Mouse (Mus musculus) kidney, embryonic 16.5 days (tissue): ENCODE data around the gene 1700020A23Rik. TPM values are rescaled to one million over a fixed set of nuclear protein-coding genes. Genes with fewer than 3 reads are reported as not detected.

Experiments used
- ATAC-seq: fragments of 200-750 bp; cut with Nextera tagmentation; 2 replicates; pipeline ENCODE4 v1.8.0; 2017; ENCODE audit warnings: moderate TSS enrichment; ENCODE audit not compliant: low FRiP score, low TSS enrichment
- H3K27ac ChIP-seq: fragments of 300-500 bp; sonication (generic); 2 replicates; pipeline ENCODE4 v1.5.1; 2014; ENCODE audit warnings: low read length
- H3K27me3 ChIP-seq: fragments of 300-500 bp; sonication (generic); 2 replicates; pipeline ENCODE4 v1.6.1; 2014; ENCODE audit warnings: low read length, control low read depth, mixed read lengths; ENCODE audit not compliant: insufficient read depth
- H3K36me3 ChIP-seq: fragments of 300-500 bp; sonication (generic); 2 replicates; pipeline ENCODE4 v1.6.1; 2014; ENCODE audit warnings: low read length, control low read depth, mixed read lengths; ENCODE audit not compliant: insufficient read depth
- H3K4me1 ChIP-seq: fragments of 300-500 bp; sonication (generic); 2 replicates; pipeline ENCODE4 v1.6.1; 2014; ENCODE audit warnings: low read length, control low read depth, mixed read lengths; ENCODE audit not compliant: insufficient read depth
- H3K4me2 ChIP-seq: fragments of 300-500 bp; sonication (generic); replicated peaks from 2 replicates; pipeline ENCODE4 v1.6.1; 2014; ENCODE audit warnings: low read depth, low read length
- H3K4me3 ChIP-seq: fragments of 300-500 bp; sonication (generic); 2 replicates; pipeline ENCODE4 v1.5.1; 2014; ENCODE audit warnings: mild to moderate bottlenecking, low read length
- H3K9ac ChIP-seq: fragments of 300-500 bp; sonication (generic); replicated peaks from 2 replicates; pipeline ENCODE4 v1.6.1; 2014; ENCODE audit warnings: low read length
- H3K9me3 ChIP-seq: fragments of 300-500 bp; sonication (generic); 2 replicates; pipeline ENCODE4 v1.6.1; 2016; ENCODE audit warnings: low read length, control low read depth
- WGBS: fragments of 180-500 bp; shearing (Covaris S2); extraction: QIAGEN DNeasy Blood & Tissue Kit; methylation state at CpG from one replicate; pipeline ENCODE4 v1.1.7; 2014; 5-methylcytosine and 5-hydroxymethylcytosine counted together
- polyA plus RNA-seq: library from polyadenylated mRNA; unstranded; fragments of >200 nt; fragmentation: Nextera tagmentation; extraction: Ambion mirVana; gene quantifications from 2 replicates; pipeline ENCODE4 v1.2.1, GENCODE M21; 2015

1700020A23Rik gene
- polyA plus RNA-seq, 1 experiment from 2014 or later: not detected

- Histone ChIP-seq H3K27me3 (no peaks in the 10 kb centered on the region), H3K4me2 (no peak within 1 kb of the TSS), H3K36me3 (no peaks in the 10 kb centered on the region), H3K9me3 (no peaks in the 10 kb centered on the region), H3K27ac (no peak within 1 kb of the TSS), H3K9ac (no peak within 1 kb of the TSS), H3K4me3 (no peak within 1 kb of the TSS), H3K4me1 (0 out of 2 replicates have a peak, but pooled peaks cover 6% of the 10 kb centered on the region)
- no peak for ATAC-seq
- WGBS: 76% methylated on average over 2 of the region's 2 CpGs
Observed at GRCm38 (mm10) chr2:130406178-130406577, 1.1 kb downstream of the 1700020A23Rik start, which contains the start of gene Tmem239. Gene Tmem239, plus strand, starts transcription at chr2:130406478.

DNA sequence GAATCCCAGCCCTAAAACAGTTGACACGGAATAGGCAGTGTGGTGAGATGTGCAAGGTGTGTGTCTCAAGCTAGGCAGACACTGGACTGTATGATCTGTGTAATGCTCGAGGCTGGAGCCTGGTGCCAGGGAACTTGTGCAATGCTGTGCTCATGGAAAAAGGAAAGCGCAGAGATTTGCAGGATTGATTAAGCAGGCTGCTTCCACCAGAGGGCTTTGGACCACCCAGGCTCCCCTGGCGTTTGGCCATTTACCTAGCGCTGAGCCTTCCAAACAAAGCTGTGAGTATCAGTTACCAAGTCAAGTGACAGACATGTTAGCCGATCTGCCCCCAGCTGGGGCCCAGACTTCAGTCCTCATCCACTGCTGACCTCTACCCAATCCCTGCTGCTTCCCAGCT is 3.1 kb downstream of the 1700020A23Rik start:
- Histone ChIP-seq H3K9me3 (no peaks in the 10 kb centered on the region), H3K27ac (no peak overlapping the region), H3K27me3 (no peaks in the 10 kb centered on the region), H3K4me1 (0 out of 2 replicates have a peak, but pooled peaks cover 9% of the 10 kb centered on the region), H3K9ac (no peak overlapping the region), H3K36me3 (no peaks in the 10 kb centered on the region), H3K4me3 (no peak overlapping the region), H3K4me2 (no peak overlapping the region)
- 0 out of 2 replicates have a peak, but pooled peaks have one; percentile 57 for ATAC-seq
- WGBS: 7% methylated on average over 6 of the region's 6 CpGs

DNA sequence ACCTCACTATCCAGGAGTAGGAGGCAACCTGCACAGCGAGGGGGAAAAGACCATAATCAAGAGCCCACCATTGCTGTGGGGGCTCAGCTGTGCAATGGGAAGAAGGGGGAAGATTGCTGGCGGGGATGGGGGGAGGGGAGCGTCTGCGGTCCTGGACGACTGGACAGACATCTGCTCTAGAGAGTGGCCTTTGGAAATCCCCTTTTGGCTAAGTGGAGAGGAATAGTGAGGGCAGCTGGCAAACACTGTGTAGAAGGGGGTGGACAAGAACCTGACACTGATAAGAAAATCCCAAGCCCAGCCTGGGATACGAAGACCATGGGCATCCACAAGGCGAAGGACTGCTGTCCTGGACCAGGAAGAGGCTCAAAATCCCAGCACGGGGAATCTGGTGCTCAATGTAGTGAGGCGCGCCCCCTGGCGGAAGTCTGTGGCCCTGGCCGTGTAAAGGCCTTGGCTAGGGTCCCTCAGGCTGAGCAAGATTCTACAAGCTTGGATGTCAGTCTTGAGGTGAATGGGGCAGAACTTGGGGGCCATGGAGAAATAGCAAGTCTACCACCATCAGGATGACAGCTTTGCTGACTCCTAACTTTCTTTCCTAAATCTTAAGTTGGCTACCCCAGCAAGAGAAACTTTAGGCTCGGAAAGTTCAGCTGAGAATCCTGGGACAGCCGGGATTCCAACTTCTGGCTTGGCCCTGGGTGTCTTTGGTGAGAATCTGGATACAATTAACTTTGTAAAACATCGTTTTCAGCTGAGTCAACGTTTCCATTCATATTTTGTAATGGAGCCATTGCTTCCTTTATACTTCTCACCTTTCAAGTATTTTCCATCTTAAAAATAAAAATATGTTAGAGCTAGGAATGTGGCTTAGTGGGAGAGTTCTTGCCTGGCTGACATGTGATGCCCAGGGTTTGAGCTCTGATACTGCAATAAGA is 6.8 kb downstream of the 1700020A23Rik start:
- Histone ChIP-seq H3K9me3 (no peaks in the 10 kb centered on the region), H3K27me3 (no peaks in the 10 kb centered on the region), H3K9ac (no peak overlapping the region), H3K36me3 (no peaks in the 10 kb centered on the region), H3K27ac (no peak overlapping the region), H3K4me1 (0 out of 2 replicates have a peak, but pooled peaks cover 9% of the 10 kb centered on the region), H3K4me3 (no peak overlapping the region), H3K4me2 (no peak overlapping the region)
- peak; percentile 82 for ATAC-seq
- 32% methylated on average over 16 of the region's 16 CpGs for WGBS

- no peak overlapping the region for H3K9ac ChIP-seq
- 84% methylated on average over 3 of the region's 3 CpGs for WGBS
- no peak overlapping the region for H3K4me2 ChIP-seq
- H3K4me3 ChIP-seq: no peak overlapping the region
- H3K36me3 ChIP-seq: no peaks in the 10 kb centered on the region
- no peaks in the 10 kb centered on the region for H3K27me3 ChIP-seq
- 0 out of 2 replicates have a peak, but pooled peaks cover 9% of the 10 kb centered on the region for H3K4me1 ChIP-seq
- no peaks in the 10 kb centered on the region for H3K9me3 ChIP-seq
- no peak overlapping the region for H3K27ac ChIP-seq
- no peak for ATAC-seq
Observed at GRCm38 (mm10) chr2:130412775-130413174, 7.7 kb downstream of the 1700020A23Rik start.

DNA sequence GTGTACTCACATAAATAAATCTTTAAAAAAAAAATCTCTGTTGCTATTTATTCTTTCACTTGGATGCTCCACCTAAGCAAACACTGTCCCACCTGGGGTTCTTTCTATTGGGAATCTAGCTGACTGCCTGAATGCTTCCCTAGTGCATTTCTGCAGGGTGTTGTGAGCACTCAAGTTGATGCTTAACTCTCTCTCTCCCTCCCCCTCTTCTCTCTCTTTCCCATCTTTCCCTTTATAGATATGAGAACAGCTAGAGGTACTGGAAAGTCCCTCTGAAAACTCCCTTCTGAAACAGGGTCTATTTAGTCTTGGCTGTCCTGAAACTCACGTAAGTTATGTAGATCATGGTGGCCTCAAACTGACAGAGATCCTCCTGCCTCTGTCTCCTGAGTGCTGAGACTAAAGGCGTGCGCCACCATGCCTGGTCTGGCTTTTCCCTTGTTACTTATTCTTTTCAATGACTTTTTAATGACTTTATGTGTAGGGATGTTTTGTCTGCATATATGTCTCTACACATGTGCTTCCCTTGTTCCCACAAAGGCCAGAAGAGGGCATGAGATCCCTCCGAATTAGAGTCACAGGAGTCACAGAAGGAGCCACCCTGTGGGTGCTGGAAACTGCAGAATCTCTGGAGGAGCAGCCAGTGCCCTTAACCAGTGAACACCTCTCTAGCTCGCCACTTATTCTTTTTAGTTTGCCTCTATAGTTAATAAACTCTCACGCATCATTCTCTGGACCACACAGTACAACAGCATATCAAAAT is 9.2 kb downstream of the 1700020A23Rik start:
- H3K4me3 ChIP-seq: no peak overlapping the region
- H3K36me3 ChIP-seq: no peaks in the 10 kb centered on the region
- no peak overlapping the region for H3K4me2 ChIP-seq
- 0 out of 2 replicates have a peak, but pooled peaks cover 2% of the 10 kb centered on the region for H3K4me1 ChIP-seq
- ATAC-seq: no peak
- no peaks in the 10 kb centered on the region for H3K9me3 ChIP-seq
- H3K9ac ChIP-seq: no peak overlapping the region
- H3K27ac ChIP-seq: no peak overlapping the region
- no peaks in the 10 kb centered on the region for H3K27me3 ChIP-seq
- 74% methylated on average over 6 of the region's 6 CpGs for WGBS

DNA sequence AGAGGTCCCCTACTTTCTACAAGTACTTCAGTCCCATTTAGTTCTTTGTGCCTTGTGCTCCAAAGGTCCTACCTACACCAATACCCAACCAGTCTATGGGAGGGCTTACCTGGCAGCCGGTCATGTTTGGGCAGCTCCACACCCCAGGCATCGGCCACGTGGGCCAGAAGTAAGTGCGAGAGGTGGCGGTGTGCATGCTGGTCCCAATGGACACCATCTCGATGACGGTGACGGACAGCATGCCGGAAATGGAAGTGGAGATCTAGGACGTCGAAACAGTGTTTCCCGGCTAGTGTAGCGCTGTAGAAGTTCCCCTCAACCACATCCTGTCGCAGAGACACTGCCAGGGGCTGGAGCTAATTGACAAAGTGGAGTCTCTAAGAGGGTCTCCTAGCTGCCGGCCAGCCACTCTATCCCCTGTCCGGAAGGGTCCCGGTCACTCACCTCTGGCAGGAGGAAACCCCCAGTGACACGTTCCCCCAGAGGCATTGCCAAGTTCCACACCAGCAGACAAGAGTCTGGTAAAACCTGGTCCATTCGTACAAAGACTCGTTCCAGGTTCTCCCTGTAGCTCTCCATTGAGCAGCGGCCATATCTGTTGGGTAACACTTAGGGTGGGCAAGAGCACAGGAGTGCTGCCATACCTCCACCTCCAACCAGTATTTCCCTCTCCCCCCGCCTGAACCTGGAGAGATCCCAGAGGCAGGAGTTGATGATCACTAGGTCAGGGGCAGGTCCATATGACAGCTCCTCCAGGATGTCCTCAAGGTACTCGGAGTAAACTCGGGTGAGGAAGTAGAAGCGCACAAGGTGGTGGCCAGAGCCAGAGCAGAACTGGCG is 16.9 kb downstream of the 1700020A23Rik start:
- H3K9me3 ChIP-seq: no peaks in the 10 kb centered on the region
- no peaks in the 10 kb centered on the region for H3K27me3 ChIP-seq
- H3K9ac ChIP-seq: no peak overlapping the region
- H3K36me3 ChIP-seq: peaks cover 12% of the 10 kb centered on the region; the same call in 1 of the 2 replicates
- H3K27ac ChIP-seq: no peak overlapping the region
- H3K4me1 ChIP-seq: peaks cover 16% of the 10 kb centered on the region
- WGBS: 94% methylated on average over 26 of the region's 26 CpGs
- no peak for ATAC-seq
- H3K4me3 ChIP-seq: no peak overlapping the region
- H3K4me2 ChIP-seq: no peak overlapping the region

DNA sequence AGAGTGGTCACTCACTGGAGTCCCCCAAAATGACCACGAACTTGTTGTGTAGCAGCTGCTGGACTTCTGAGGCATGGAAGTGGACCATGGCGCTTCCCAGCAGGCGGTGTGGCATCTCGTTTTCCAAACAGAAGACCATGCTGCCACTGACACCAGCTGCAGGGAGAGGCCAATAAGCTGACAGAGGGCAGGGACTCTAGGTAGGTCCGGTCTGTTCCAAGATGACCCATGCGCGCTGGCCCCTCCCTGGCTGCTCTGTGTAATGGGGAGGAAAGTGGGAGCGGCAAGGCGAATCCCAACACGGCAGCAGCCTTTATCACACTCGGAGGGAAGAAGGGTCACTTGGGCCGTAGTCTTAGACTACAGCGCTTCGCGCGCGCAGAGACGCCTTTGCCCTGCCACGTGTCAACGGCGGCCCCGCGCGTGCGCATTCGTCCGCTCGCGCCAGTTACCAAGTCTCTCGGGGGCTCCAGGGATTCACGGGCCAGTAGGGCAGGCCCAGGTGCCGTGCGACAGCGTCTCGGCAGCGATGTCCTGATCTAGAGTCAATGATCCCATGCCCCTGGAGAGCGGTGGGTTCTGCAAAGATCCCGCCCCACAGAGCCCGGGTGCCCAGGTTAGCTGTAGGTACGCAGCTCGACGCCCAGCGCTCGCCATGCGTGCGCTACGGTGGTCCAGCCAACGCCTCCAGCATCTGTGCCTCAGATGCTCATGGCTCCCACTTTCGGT is 18.5 kb downstream of the 1700020A23Rik start:
- Histone ChIP-seq H3K4me1 (peaks cover 16% of the 10 kb centered on the region), H3K27me3 (no peaks in the 10 kb centered on the region), H3K4me3 (peak overlapping the region; percentile 95), H3K36me3 (peaks cover 12% of the 10 kb centered on the region; the same call in 1 of the 2 replicates), H3K27ac (peak overlapping the region; percentile 91), H3K4me2 (peak overlapping the region; percentile 94), H3K9me3 (no peaks in the 10 kb centered on the region), H3K9ac (peak overlapping the region; percentile 93)
- ATAC-seq: peak; percentile 65
- WGBS: 12% methylated on average over 49 of the region's 49 CpGs

- H3K4me1 ChIP-seq: peaks cover 16% of the 10 kb centered on the region
- peak within 1 kb of the TSS; percentile 95 for H3K4me3 ChIP-seq
- no peaks in the 10 kb centered on the region for H3K27me3 ChIP-seq
- ATAC-seq: peak; percentile 95
- peaks cover 12% of the 10 kb centered on the region; the same call in 1 of the 2 replicates for H3K36me3 ChIP-seq
- WGBS: under 1% methylated on average over 58 of the region's 58 CpGs
- peak within 1 kb of the TSS; percentile 91 for H3K27ac ChIP-seq
- peak within 1 kb of the TSS; percentile 93 for H3K9ac ChIP-seq
- H3K9me3 ChIP-seq: no peaks in the 10 kb centered on the region
- H3K4me2 ChIP-seq: peak within 1 kb of the TSS; percentile 94
Observed at GRCm38 (mm10) chr2:130424126-130424853, 19.2 kb downstream of the 1700020A23Rik start, which contains the start of the genes Vps16 and Pced1a. Gene Vps16, plus strand, starts transcription at chr2:130424339. Gene Pced1a, minus strand, starts transcription at chr2:130424701.
